Mouse (Mus musculus): ENCODE measurements around the gene Vezt. TPM values are rescaled to one million over a fixed set of nuclear protein-coding genes. Genes with fewer than 3 reads are reported as not detected.

Gene Vezt
- polyA plus RNA-seq (2017; shearing (Covaris generic)): 10 to 100 TPM; 10.5 to 19.7 TPM

DNA sequence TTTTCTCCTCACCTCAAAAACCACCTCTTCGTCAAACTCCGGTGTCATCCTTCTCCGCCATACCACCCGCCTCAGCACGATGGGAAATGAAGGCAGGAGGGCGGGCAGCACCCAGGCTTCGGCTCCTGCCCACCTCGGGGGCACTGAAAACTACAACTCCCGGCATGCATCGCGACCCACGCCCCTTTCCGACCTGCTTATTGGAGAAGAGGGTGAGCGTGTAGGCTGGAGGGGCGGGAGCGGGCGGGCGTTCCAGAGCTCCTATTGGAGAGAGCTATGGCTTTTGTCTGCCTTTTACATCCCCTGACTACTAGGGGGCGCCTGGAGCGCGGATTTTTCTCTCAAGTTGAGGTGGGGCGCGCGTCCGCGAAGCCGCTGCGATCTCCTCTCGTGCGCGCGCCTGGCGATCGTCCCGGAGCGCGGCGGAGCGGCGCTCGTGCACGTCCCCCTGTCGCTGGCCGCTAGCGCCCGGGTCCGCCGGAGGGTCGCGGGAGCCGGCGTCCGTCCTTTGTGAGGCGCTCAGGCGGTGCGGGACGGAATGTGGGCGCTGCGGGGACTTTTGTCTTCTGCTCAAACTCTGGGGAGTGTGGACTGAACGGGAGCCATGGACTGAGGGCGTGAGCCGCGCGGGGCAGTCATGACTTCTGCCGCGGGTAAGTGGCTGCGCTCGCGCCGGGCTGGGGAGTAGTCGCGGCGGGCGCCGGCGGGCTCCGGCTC is at the start of gene Vezt, which contains the start of gene Fgd6:
Gene Vezt (minus strand): TSS at position 160 of the 717 bp plus-strand sequence.
Gene Fgd6 (plus strand): TSS at position 344 of the 717 bp plus-strand sequence.
- peak; percentile 86 for ATAC-seq

- no peak for ATAC-seq
These were observed 46.6 kb upstream of the Vezt start for GRCm38 (mm10) chr10:94082040-94082734.

DNA sequence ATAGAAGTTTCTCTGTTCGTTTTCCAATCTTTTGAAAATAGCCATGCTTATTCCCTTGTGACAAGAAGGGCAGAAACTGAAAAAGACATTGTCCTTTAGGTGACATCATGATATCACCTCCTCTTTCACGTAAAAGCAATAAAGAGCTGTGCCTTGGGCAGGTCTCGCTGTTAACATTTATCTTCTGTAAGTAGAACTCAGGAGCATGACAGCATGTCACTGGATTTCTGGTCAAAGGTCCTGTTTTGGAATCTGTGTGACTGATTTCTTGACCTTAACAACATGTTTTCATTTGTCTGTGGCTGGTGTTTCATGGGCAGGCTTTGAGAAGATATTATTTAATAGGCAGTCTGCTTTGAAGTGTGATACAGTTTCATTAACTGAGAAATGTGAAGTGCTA is 45.1 kb upstream of the Vezt start:
- no peak for ATAC-seq

DNA sequence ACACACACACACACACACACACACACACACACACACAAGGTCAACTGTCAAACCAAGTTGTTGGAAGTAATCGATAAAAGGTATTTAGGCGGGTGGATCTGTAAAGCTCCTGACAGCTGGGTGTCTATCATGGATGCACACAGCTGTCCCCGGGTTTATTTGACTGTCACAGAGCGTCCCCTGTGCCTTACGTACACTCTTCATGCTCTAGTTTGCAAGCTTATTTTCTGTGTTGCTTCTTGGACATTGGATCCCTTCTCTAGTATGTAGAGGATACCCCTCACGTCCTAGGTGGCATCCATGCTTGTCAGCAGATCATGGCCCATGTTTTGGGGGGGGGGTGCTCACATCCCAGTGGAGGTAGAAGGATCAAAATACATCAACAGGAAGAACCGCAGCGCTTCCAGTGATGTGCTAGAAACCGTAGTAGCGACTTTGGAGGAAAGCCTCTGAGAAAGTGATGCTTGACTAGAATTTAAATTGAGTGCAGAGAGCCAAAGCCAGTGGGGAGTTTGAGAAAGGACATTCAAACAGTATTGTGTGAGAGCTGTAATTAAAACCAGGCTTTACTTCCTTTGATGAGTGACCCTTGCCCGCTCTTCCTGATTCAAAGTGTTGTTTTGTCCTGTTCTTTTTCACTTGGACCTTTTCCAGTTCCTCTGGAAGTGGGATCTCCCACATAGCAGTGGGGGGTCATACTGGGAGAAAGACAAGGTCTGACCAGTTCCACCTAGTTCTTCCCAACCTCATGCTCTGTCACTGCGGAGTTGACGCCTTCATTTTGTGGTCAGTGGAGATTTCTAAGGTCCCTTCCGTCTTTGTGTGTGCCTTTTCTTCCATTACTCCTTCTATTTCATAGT is 41.6 kb upstream of the Vezt start:
- ATAC-seq: no peak

GRCm38 (mm10) chr10:94072916-94073465 is 37.4 kb upstream of the Vezt start:
- ATAC-seq: peak; percentile 47

DNA sequence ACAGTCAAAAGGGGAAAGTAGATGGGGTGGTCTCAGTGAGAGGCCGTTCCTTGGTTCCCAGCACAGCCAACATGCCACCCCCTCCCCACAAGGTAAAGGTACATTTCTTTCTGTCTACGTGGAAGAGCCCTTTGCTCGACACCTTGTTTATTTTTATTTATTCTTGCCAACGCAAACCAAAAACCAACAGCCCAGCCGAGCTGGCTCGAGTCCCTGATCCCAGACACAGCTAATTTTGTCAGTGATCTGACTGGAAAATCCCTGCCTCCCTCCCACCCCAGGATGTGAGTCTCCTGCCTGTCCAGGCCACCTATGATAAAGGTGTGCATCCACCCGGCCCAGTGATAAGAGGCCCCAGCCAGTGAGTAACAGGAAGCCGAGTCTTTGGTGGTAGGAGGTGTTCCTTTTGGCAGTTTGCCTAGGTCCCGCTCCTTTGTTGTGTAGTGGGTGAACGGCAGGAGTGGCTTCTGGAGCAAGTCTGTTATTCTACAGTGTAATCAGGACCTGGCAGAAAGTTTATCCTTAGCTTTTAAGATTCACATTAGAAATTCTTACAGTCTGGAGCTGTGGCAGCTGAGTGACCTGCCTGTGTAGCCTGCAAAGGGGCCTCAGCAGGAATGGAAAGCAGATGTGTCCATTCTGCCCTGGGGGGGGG is 36.8 kb upstream of the Vezt start:
- peak; percentile 76 for ATAC-seq

DNA sequence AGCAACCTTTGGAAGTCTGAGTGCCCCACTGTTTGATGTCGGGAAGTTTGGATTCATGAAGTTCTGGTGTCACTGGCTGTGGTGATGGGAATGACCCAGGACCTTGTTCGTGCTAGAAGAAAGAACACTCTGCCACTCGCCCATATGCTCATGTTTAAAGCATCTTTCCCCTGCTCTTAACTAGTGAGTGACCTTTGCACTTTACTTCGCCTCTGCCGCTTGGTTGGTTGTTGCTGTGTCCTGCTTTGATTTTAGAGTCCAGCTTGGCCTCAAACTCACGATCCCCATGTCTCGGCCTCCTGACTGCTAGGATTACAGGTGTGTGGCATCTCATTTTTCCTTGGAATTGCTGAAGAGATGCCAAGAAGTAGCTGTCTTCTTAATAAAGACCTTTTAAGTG is 36.0 kb upstream of the Vezt start:
- ATAC-seq: no peak

DNA sequence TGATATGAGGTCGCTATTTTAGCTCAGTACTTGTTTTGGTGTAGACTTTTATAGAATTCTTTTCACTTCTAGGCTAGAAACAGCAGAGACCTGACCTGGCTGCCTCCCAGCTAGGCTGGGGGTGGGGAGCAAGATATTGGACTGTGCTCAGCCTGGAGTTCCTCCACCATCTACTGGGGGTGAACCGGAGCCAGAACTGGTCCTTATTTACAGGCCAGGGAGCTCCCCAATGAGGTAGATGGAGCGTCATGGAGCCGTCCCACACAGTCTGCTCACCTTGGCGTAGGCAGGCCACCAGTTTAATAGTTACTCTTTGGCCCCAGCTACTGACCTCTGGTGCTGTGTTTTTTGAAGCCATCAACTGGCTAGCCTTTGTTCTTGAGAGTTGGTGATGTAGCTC is 33.1 kb upstream of the Vezt start:
- no peak for ATAC-seq

DNA sequence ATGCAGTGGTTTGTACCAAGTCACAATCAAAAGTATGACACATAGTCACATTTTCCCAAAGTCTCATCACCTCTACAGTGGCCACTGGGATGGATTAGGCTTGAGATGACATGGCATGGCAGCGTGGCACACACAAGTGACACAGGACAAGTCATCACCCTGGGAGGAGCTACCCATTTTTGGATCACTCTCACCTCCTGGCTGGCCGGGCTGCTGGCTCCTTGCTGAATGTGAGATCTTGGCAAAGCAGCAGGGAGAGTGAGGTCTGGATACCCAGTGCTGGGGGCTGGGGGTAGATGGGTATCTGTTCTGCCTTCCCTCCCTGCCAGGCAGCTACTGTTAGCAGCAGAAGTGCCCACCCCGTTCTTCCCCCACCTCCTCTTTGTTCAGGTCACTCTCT is 31.3 kb upstream of the Vezt start:
- ATAC-seq: no peak

- ATAC-seq: no peak
These were observed 26.7 kb upstream of the Vezt start for GRCm38 (mm10) chr10:94062357-94062756.

DNA sequence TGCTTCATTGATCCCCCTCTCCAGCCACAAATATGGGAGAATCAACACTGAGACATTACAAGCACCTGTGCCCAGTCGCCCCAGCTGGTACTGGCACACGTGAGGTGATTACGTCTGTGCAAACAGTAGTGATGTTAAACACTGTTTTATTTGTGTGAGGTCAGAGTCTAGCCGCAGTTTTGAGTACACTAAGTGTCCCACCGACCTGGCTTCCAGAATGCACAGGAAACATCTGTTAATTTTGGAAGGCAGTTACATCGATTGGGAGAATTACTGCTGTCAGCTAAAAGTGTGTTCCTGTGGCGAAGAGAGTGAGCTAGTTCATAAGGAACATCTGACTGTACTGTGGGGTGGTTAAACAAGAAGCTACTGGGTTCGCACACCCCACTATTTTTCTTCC is 24.6 kb upstream of the Vezt start:
- ATAC-seq: no peak

GRCm38 (mm10) chr10:94059618-94060055 is 24.0 kb upstream of the Vezt start:
- no peak for ATAC-seq

DNA sequence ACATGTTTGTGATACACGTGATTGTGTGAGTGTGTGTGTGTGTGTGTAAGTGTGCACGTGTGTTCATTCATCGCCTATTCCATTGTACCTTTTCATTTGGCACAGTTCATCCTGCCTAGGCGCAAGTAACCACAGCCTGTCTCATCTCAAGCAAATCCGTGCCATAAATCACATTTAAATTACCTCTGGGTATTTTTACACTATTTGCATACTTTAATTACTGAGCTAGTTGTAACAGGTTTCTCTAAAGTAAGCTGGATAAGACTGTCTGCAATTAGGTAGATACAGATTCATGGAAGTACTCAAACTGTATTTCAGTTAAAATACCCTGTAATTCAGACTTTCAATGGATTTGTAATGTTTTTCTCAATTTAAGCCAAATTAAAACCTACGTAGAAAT is 20.9 kb upstream of the Vezt start:
- no peak for ATAC-seq

DNA sequence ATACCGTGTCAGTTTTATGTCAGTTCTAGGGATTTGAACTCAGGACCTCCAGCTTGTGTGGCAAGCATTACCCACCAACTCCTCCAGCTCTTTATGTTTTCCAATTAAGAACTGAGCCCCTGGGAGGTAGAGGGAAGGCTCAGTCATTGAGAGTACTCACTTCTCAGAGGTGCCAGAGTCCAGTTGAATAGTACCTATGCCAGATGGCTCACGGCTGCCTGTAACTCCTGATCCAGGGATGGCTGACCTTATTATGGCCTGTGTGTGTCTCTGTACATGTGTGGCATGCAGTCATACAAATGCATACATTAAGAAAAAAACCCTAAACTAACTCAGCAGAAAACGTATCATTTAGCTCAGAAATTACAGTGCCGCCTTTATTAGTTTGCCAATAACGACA is 15.1 kb upstream of the Vezt start:
- no peak for ATAC-seq

- no peak for ATAC-seq
These were observed 13.5 kb upstream of the Vezt start for GRCm38 (mm10) chr10:94049121-94049520.

- no peak for ATAC-seq
These were observed 12.4 kb upstream of the Vezt start for GRCm38 (mm10) chr10:94047845-94048559.

DNA sequence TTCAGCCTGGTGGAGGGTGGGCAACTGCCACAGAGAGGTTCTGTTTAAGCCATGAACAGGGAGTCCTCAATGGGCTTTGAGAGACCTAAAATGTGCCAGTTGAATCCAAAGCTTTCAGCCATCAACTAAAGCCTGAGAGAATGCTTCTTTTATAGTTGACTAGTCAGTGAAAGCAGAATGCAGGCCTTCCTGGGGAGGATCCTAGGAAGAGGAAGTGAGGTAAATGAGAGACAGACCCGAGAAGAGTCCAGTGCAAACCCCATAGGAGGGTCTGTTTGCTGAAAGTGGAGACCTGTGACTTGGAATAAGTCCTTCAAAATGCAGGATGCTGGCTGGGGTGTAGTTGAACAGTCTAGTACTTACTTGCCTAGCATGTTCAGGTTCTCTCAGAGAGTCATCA is 11.4 kb upstream of the Vezt start:
- no peak for ATAC-seq

GRCm38 (mm10) chr10:94045301-94045700 is 9.7 kb upstream of the Vezt start:
- ATAC-seq: no peak

DNA sequence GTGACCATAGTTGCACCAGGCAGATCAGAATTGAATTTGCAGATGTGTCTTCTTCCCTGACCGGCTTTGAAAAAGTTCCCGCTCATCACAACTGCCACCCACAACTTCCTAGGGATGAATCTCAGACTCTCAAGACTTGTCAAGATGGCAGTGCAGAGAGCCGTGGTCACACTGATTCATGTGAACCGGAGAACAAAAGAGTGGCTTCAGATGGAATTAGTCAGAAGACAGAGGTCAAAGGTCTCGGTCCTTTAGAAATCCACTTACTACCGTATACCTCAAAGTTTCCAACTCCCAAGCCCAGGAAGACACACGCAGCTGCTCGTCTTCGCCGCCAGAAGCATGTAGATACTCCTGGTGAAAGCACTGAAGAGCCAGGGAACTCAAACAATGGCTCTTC is 8.3 kb upstream of the Vezt start:
- no peak for ATAC-seq

GRCm38 (mm10) chr10:94038366-94039260 is 3.0 kb upstream of the Vezt start:
- no peak for ATAC-seq

- ATAC-seq: no peak
These were observed 2.0 kb upstream of the Vezt start for GRCm38 (mm10) chr10:94037596-94037995.
